ENCODE assay signal across 22 mouse cellular contexts in genomic region chr19:7374491-7374890, GRCm38 (mm10). TPM values are rescaled to one million over a fixed set of nuclear protein-coding genes. Genes with fewer than 3 reads are reported as not detected.
A peak's percentile ranks its signal among the peaks of the same experiment; 100 is the strongest.
DNase-seq lines count a peak whose midpoint lies in the region; ATAC-seq and TF ChIP-seq lines count a peak whose summit lies in the region.
"Had no signal": no experiment of that assay in that cellular context is flagged by ENCODE, and none has a peak within 500 bp of the region (broad histone marks: within the 10 kb centered on the region; RNA-seq: fewer than 3 reads in every experiment).

No protein-coding gene starts in this region.

- H3K4me3 ChIP-seq in heart, embryonic 10.5 days = no peak overlapping the region
- no peak overlapping the region for H3K4me3 ChIP-seq in limb, embryonic 15.5 days
- H3K4me3 ChIP-seq in limb, embryonic 10.5 days = no peak overlapping the region
- peak overlapping the region; percentile 3; the same call in 1 of the 2 replicates for H3K4me3 ChIP-seq in G1E (ENCODE audit: low read depth, low read length)
- H3K4me3 ChIP-seq: embryonic facial prominence, embryonic 13.5 days; erythroblast, embryonic 14.5 days; forebrain, embryonic 10.5 days; gastrocnemius, adult 2 months; hindbrain, embryonic 10.5 days; intestine, embryonic 15.5 days had no signal

- H3K4me2 ChIP-seq in limb, embryonic 15.5 days = no peak overlapping the region
- H3K4me2 ChIP-seq: embryonic facial prominence, embryonic 13.5 days; intestine, embryonic 15.5 days had no signal

- 0 out of 2 replicates have a peak, but pooled peaks have one; percentile 48 for ATAC-seq in limb, embryonic 15.5 days (ENCODE audit: insufficient number of reproducible peaks, low FRiP score, low TSS enrichment, low read depth)
- ATAC-seq in G1E (ENCODE audit: extremely low read depth, insufficient number of reproducible peaks, low FRiP score, poor library complexity, severe bottlenecking) = no peak
- ATAC-seq in erythroblast, adult 5-6 weeks (replicated peaks; ENCODE audit: low FRiP score, poor library complexity, severe bottlenecking) = 0 out of 2 replicates have a peak, but pooled peaks have one; percentile 23
- ATAC-seq: forebrain, embryonic 14.5 days; intestine, embryonic 15.5 days had no signal

- H3K4me1 ChIP-seq in heart, embryonic 10.5 days = peaks cover 15% of the 10 kb centered on the region
- peaks cover 2% of the 10 kb centered on the region; the same call in 1 of the 2 replicates for H3K4me1 ChIP-seq in limb, embryonic 15.5 days
- 0 out of 2 replicates have a peak, but pooled peaks cover 2% of the 10 kb centered on the region for H3K4me1 ChIP-seq in limb, embryonic 10.5 days
- H3K4me1 ChIP-seq in G1E (ENCODE audit: insufficient read depth, low read depth, low read length) = peaks cover 6% of the 10 kb centered on the region
- H3K4me1 ChIP-seq: intestine, embryonic 15.5 days had no signal

- no peak for TF ChIP-seq CTCF in G1E (IDR thresholded peaks at IDR 0.05; ENCODE audit: low read depth, low read length)

- intact Hi-C loops in heart, postnatal 25 days (cut with DNase I) = no loop called here

- no peak for DNase-seq in heart, embryonic 10.5 days (ENCODE audit: low spot score)
- no peak for DNase-seq in heart, postnatal 25 days (ENCODE audit: low spot score)
- DNase-seq in limb, embryonic 10.5 days (ENCODE audit: low spot score) = no peak
- no peak for DNase-seq in G1E (ENCODE audit: low spot score)
- DNase-seq in urinary bladder, postnatal 36 days (ENCODE audit: low spot score in 2 of 2) = no peak
- DNase-seq: adrenal gland, adult 8-10 months; adrenal gland, postnatal 36 days; cerebellum, adult 8-10 months; cerebellum, postnatal 14 days; embryo, embryonic 11 days; gastrocnemius, adult 2 months; gastrocnemius, postnatal 25 days; heart, postnatal 10 days had no signal

- no peaks in the 10 kb centered on the region for H3K9me3 ChIP-seq in heart, embryonic 10.5 days
- no peaks in the 10 kb centered on the region for H3K9me3 ChIP-seq in limb, embryonic 15.5 days
- H3K9me3 ChIP-seq in limb, embryonic 10.5 days (replicated peaks) = no peaks in the 10 kb centered on the region
- H3K9me3 ChIP-seq in G1E (replicated peaks) = no peaks in the 10 kb centered on the region
- H3K9me3 ChIP-seq: embryonic facial prominence, embryonic 13.5 days; forebrain, embryonic 10.5 days; hindbrain, embryonic 10.5 days; intestine, embryonic 15.5 days had no signal

- H3K27ac ChIP-seq in heart, embryonic 10.5 days = 0 out of 2 replicates have a peak overlapping the region, but pooled peaks have one; percentile 29
- H3K27ac ChIP-seq in limb, embryonic 15.5 days = no peak overlapping the region
- H3K27ac ChIP-seq in limb, embryonic 10.5 days = no peak overlapping the region
- H3K27ac ChIP-seq: embryonic facial prominence, embryonic 13.5 days; forebrain, embryonic 10.5 days; gastrocnemius, adult 2 months; hindbrain, embryonic 10.5 days; intestine, embryonic 15.5 days had no signal

- H3K9ac ChIP-seq in limb, embryonic 15.5 days = no peak overlapping the region
- H3K9ac ChIP-seq: embryonic facial prominence, embryonic 13.5 days; intestine, embryonic 15.5 days had no signal

- no peaks in the 10 kb centered on the region for H3K27me3 ChIP-seq in heart, embryonic 10.5 days (ENCODE audit: insufficient read depth, poor library complexity, severe bottlenecking)
- H3K27me3 ChIP-seq in limb, embryonic 15.5 days = no peaks in the 10 kb centered on the region
- H3K27me3 ChIP-seq in limb, embryonic 10.5 days (ENCODE audit: low read depth, poor library complexity, severe bottlenecking) = no peaks in the 10 kb centered on the region
- no peaks in the 10 kb centered on the region for H3K27me3 ChIP-seq in G1E (ENCODE audit: insufficient read depth, low read length)
- H3K27me3 ChIP-seq: CH12.LX; embryonic facial prominence, embryonic 13.5 days; intestine, embryonic 15.5 days had no signal

- WGBS in heart, embryonic 10.5 days = 91% methylated on average over 8 of the region's 8 CpGs
- WGBS in limb, embryonic 15.5 days = 97% methylated on average over 8 of the region's 8 CpGs
- WGBS in limb, embryonic 10.5 days = 98% methylated on average over 8 of the region's 8 CpGs

- peaks cover 85% of the 10 kb centered on the region for H3K36me3 ChIP-seq in heart, embryonic 10.5 days
- H3K36me3 ChIP-seq in limb, embryonic 15.5 days = peaks cover 69% of the 10 kb centered on the region
- H3K36me3 ChIP-seq in limb, embryonic 10.5 days = peaks cover 96% of the 10 kb centered on the region
- peaks cover 78% of the 10 kb centered on the region for H3K36me3 ChIP-seq in G1E (replicated peaks)

RNA-seq across cellular contexts. Expression of gene Spindoc, which starts 8.3 kb away (rescaled TPM):
- 26.8 and 35.5 TPM in 2 replicates for polyA plus RNA-seq in heart, embryonic 10.5 days (2016; fragmentation: Nextera tagmentation; extraction: Ambion mirVana)
- 10 to 100 TPM; 14.1 to 17.5 TPM for total RNA-seq in heart, postnatal 25 days (2021)
- polyA plus RNA-seq in limb, embryonic 15.5 days (2015; fragmentation: Nextera tagmentation; extraction: Ambion mirVana) = 24.8 and 26.0 TPM in 2 replicates
- polyA plus RNA-seq in limb, embryonic 10.5 days (2016; fragmentation: Nextera tagmentation; extraction: Ambion mirVana) = 47.0 and 48.5 TPM in 2 replicates
- total RNA-seq in G1E (2014; fragmentation: Nextera tagmentation) (13.3 and 18.1 TPM in 2 replicates), G1E (2017) (8.0 and 8.2 TPM in 2 replicates)
- 31.8 and 34.2 TPM in 2 replicates for polyA plus RNA-seq in G1E (2012)
- total RNA-seq in erythroblast, adult 5-6 weeks (2015; ENCODE audit: low replicate concordance) = 3.3 and 7.5 TPM in 2 replicates
- total RNA-seq in erythroblast, adult 5-6 weeks (2017; ENCODE audit: low replicate concordance) = 0.09 TPM in 1 of 2 replicates, not detected in the other

RNA-seq across cellular contexts. Expression of gene Mark2, which starts 32.8 kb away (rescaled TPM):
- 37.4 and 50.6 TPM in 2 replicates for polyA plus RNA-seq in heart, embryonic 10.5 days (2016; fragmentation: Nextera tagmentation; extraction: Ambion mirVana)
- total RNA-seq in heart, postnatal 25 days (2021) = 10 to 100 TPM; 49.4 to 55.3 TPM
- 41.1 and 46.4 TPM in 2 replicates for polyA plus RNA-seq in limb, embryonic 15.5 days (2015; fragmentation: Nextera tagmentation; extraction: Ambion mirVana)
- 50.1 and 53.4 TPM in 2 replicates for polyA plus RNA-seq in limb, embryonic 10.5 days (2016; fragmentation: Nextera tagmentation; extraction: Ambion mirVana)
- total RNA-seq in G1E (2014; fragmentation: Nextera tagmentation) (170 and 182 TPM in 2 replicates), G1E (2017) (18.4 and 22.0 TPM in 2 replicates)
- 297 and 319 TPM in 2 replicates for polyA plus RNA-seq in G1E (2012)
- 39.9 and 57.1 TPM in 2 replicates for total RNA-seq in erythroblast, adult 5-6 weeks (2015; ENCODE audit: low replicate concordance)
- 19.4 and 48.1 TPM in 2 replicates for total RNA-seq in erythroblast, adult 5-6 weeks (2017; ENCODE audit: low replicate concordance)

RNA-seq across cellular contexts. Expression of gene 2700081O15Rik, which starts 42.9 kb away (rescaled TPM):
- 3.1 and 5.1 TPM in 2 replicates for polyA plus RNA-seq in heart, embryonic 10.5 days (2016; fragmentation: Nextera tagmentation; extraction: Ambion mirVana)
- total RNA-seq in heart, postnatal 25 days (2021) = 10 to 100 TPM; 15.8 to 18.7 TPM
- polyA plus RNA-seq in limb, embryonic 15.5 days (2015; fragmentation: Nextera tagmentation; extraction: Ambion mirVana) = 6.4 and 7.8 TPM in 2 replicates
- 5.0 and 6.8 TPM in 2 replicates for polyA plus RNA-seq in limb, embryonic 10.5 days (2016; fragmentation: Nextera tagmentation; extraction: Ambion mirVana)
- total RNA-seq in G1E (2014; fragmentation: Nextera tagmentation) (8.4 and 10.7 TPM in 2 replicates), G1E (2017) (7.0 and 7.4 TPM in 2 replicates)
- polyA plus RNA-seq in G1E (2012) = 23.1 and 29.4 TPM in 2 replicates
- 0.21 TPM in 1 of 2 replicates, not detected in the other for total RNA-seq in erythroblast, adult 5-6 weeks (2015; ENCODE audit: low replicate concordance)
- total RNA-seq in erythroblast, adult 5-6 weeks (2017; ENCODE audit: low replicate concordance) = 0.34 and 0.70 TPM in 2 replicates
